18 mouse cellular contexts compared by ENCODE assay signal in genomic region chr1:62551516-62551915, GRCm38 (mm10).
DNase-seq lines count a peak whose midpoint lies in the region; ATAC-seq and TF ChIP-seq lines count a peak whose summit lies in the region.
"Had no signal": no experiment of that assay in that cellular context is flagged by ENCODE, and none has a peak within 500 bp of the region (broad histone marks: within the 10 kb centered on the region; RNA-seq: fewer than 3 reads in every experiment).

No protein-coding gene starts in this region.

- H3K9ac ChIP-seq in limb, embryonic 15.5 days = no peak overlapping the region
- H3K9ac ChIP-seq: heart, embryonic 12.5 days; hindbrain, embryonic 14.5 days; liver, embryonic 14.5 days; midbrain, embryonic 13.5 days; neural tube, embryonic 12.5 days had no signal

- intact Hi-C loops in left cerebral cortex, adult 2 months (cut with DNase I) = no loop called here

- no peaks in the 10 kb centered on the region for H3K9me3 ChIP-seq in limb, embryonic 15.5 days
- H3K9me3 ChIP-seq: G1E; heart, embryonic 12.5 days; midbrain, embryonic 13.5 days; neural tube, embryonic 12.5 days had no signal

- TF ChIP-seq CTCF in left cerebral cortex, adult 2 months (IDR thresholded peaks at IDR 0.05) = no peak

- H3K27ac ChIP-seq in left cerebral cortex, adult 2 months = no peak overlapping the region
- peak overlapping the region; percentile 66 for H3K27ac ChIP-seq in limb, embryonic 15.5 days
- H3K27ac ChIP-seq: hindbrain, embryonic 14.5 days; liver, embryonic 14.5 days; midbrain, embryonic 13.5 days; neural tube, embryonic 12.5 days had no signal

- H3K4me1 ChIP-seq in limb, embryonic 15.5 days = peaks cover 11% of the 10 kb centered on the region; the same call in 1 of the 2 replicates
- H3K4me1 ChIP-seq: midbrain, embryonic 13.5 days; neural tube, embryonic 12.5 days had no signal

- ATAC-seq in limb, embryonic 15.5 days (ENCODE audit: insufficient number of reproducible peaks, low FRiP score, low TSS enrichment, low read depth) = no peak
- no peak for ATAC-seq in erythroid progenitor cell, adult 5-6 weeks (replicated peaks; ENCODE audit: low FRiP score, poor library complexity, severe bottlenecking)
- ATAC-seq: forebrain, embryonic 16.5 days; midbrain, embryonic 13.5 days had no signal

- peak; percentile 76 to 88 for DNase-seq in adrenal gland, adult (ENCODE audit: inconsistent age in 2 of 2, low spot score in 1 of 2)
- no peak for DNase-seq in adrenal gland, postnatal 4 days (ENCODE audit: low spot score in 2 of 2)
- peak; percentile 12 to 19 for DNase-seq in left cerebral cortex, adult 2 months (ENCODE audit: extremely low spot score in 1 of 2, low spot score in 2 of 2)
- no peak for DNase-seq in left cerebral cortex, adult 11 months (ENCODE audit: low spot score)
- DNase-seq in adrenal gland, adult 2 months = peak; percentile 84
- DNase-seq in retina, embryonic 14.5 days (ENCODE audit: low spot score) = no peak
- DNase-seq: cerebellum, adult 18-20 months; kidney, adult 9 months; lung, postnatal 36 days had no signal

- WGBS in limb, embryonic 15.5 days = 60% methylated on average over 6 of the region's 6 CpGs

- H3K4me2 ChIP-seq in limb, embryonic 15.5 days = no peak overlapping the region
- H3K4me2 ChIP-seq: heart, embryonic 12.5 days; hindbrain, embryonic 14.5 days; midbrain, embryonic 13.5 days; neural tube, embryonic 12.5 days had no signal

- H3K27me3 ChIP-seq in limb, embryonic 15.5 days = no peaks in the 10 kb centered on the region
- H3K27me3 ChIP-seq: heart, embryonic 12.5 days; midbrain, embryonic 13.5 days; neural tube, embryonic 12.5 days had no signal

- H3K4me3 ChIP-seq in left cerebral cortex, adult 2 months = no peak overlapping the region
- H3K4me3 ChIP-seq in limb, embryonic 15.5 days = no peak overlapping the region
- H3K4me3 ChIP-seq: heart, embryonic 12.5 days; midbrain, embryonic 13.5 days; neural tube, embryonic 12.5 days had no signal

- no peaks in the 10 kb centered on the region for H3K36me3 ChIP-seq in limb, embryonic 15.5 days
- H3K36me3 ChIP-seq: G1E; heart, embryonic 12.5 days; midbrain, embryonic 13.5 days; neural tube, embryonic 12.5 days had no signal

Comparison
In these comparisons a context has a peak if more than half of its experiments do, and no peak if none do; other contexts are left out.
1. DNase-seq: peak in adrenal gland, adult (2 of 2), left cerebral cortex, adult 2 months (2 of 2) and adrenal gland, adult 2 months (single experiment); none in adrenal gland, postnatal 4 days (0 of 2), left cerebral cortex, adult 11 months (single experiment) and retina, embryonic 14.5 days (single experiment).